Mouse (Mus musculus) hematopoietic multipotent progenitor cell, adult 10-12 weeks (in vitro differentiated cells): ENCODE measurements around the gene Pptc7. TPM values are rescaled to one million over a fixed set of nuclear protein-coding genes. Genes with fewer than 3 reads are reported as not detected.

Experiments used
- polyA plus RNA-seq: library from polyadenylated mRNA; stranded (reverse); fragments of >175 nt; gene quantifications from 2 replicates; pipeline ENCODE4 v1.2.3, GENCODE M21; 2012; ENCODE audit warnings: low replicate concordance

Pptc7 gene
- 13.9 and 25.2 TPM in 2 replicates for polyA plus RNA-seq

GRCm38 (mm10) chr5:122284183-122285028, at the start of gene Pptc7:
Gene Pptc7 (plus strand): TSS chr5:122284365.

DNA sequence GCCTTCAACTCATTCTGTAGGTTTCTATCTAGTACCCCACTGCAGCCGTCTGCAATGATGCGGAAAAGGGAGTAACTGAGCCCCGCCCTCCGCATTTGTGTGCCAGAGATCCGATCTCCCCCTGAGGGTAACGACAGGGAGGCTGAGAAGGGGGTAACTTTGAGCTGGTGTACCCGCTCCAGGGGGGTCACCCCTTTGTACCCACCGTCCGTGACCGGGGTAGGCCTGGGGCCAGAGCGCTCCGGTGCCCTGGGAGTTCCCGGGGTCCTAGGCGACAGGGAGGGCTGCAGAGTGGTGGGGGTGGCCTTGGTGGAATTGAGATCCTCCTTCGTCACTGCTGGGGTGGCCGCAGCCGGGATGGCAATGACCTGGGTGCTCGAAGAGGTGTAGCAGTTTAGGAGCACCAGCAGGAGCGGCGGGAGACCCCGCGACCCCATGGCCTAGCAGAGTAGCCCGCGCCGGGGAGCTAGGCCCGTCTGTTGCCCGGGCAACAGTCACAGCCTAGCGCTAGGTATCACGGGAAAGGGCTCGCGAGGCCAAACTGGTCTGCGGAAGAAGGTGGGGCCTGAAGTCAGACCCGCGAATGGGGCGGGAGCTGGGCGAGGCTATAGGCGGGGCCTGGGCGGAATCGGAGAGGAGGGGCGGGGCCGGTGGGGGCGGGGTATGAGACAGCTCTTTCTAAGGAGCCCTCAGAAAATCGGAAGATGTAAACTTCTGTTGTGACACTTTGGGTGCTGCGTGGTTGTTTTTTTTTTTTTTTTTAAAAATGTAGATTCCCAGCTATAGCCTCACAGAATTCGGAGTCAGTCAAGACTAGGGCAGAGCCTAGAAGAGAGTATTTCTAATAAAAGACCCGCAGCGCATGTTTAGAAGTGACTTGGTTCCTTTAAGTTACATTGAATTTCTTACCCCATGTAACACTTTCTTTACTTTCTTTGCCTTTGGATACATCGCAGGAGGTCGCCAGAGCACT, 19.9 kb upstream of the Pptc7 start, which contains the start of gene Tctn1:
TSS of gene Tctn1 (minus strand) at position 528 of the 973 bp plus-strand sequence.

DNA sequence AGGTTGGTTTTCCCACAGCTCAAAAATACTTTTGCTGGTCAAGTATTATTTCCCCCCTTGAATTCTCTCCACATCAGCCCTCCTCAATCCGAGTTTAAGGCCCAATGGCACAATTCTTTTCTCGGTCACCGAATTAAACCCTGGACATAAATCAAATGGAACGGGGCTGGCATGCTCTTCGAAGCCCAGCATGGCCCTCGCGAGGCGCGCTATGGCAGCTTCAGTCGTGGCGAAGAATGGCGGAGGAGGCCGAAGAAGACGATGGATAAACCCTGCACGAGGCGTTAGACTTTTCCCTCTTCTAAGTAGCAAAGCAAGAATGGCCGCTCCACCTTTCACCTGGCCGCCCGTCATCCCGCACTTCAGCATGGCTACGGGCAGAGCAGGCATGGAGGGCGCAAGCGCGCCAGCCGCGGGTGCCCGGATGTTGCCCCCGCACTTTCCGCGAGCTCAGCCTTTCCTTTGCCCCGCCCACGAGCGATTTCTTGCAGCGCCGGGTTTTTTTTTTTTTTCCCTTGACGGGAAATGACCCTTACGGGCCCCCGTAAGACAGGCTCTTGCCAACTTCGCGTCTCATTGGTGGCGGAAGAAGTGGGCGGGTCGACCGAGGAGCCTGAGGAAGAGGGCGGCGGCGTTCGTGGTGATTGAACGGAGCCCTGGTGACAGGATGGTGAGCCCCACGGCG, 69.8 kb downstream of the Pptc7 start, which contains the start of the genes Rad9b and Vps29:
TSS of gene Rad9b (minus strand) at position 427 of the 685 bp plus-strand sequence.
TSS of gene Vps29 (plus strand) at position 563 of the 685 bp plus-strand sequence.

DNA sequence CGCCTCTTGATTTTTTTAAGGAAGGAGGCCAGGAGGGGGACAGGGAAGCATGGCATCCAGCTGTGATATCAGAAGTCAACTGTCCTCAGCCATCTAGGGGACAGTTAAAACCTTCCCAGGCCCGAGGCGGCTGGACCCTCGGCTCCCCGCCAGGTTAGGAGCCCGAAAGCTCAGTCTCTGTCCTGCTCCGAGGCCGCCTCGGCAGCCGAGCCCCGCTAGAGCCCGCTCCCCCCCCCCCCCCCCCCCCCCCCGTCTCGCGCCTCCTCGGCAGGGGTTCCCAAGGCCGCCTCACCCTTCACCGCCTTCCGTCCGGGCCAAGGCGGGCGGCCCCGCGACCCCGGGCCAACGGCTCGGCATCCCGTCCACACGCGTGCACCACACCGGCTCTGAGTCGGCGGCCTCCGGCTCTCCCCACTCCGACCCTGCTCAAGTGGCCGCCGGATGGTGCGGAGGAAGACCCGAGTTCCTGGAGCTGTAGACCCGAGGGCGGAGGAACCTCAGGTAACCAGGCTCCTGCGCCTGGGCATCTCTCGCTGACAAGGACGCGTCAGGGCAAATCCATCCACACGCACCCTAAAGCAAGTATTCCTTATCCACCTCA, 87.5 kb downstream of the Pptc7 start, which contains the start of gene Gpn3:
TSS of gene Gpn3 (plus strand) at position 286 of the 601 bp plus-strand sequence.

GRCm38 (mm10) chr5:122372192-122372769, 88.1 kb downstream of the Pptc7 start, which contains the start of gene Fam216a:
Gene Fam216a (minus strand): TSS chr5:122372364.

Other genes with a start within 250 kb of the Pptc7 start
- gene Cux2, start 234.3 kb upstream of the Pptc7 start, polyA plus RNA-seq = 0.06 TPM in 1 of 2 replicates, not detected in the other
- gene Myl2, start 183.4 kb upstream of the Pptc7 start, polyA plus RNA-seq = not detected in 2 replicates
- gene Ccdc63, start 143.5 kb upstream of the Pptc7 start, polyA plus RNA-seq = 0.15 TPM in 1 of 2 replicates, not detected in the other
- gene Ppp1cc, start 126.1 kb upstream of the Pptc7 start, polyA plus RNA-seq = 90.1 and 100 TPM in 2 replicates
- 217 and 339 TPM in 2 replicates for gene Hvcn1, start 77.6 kb upstream of the Pptc7 start, polyA plus RNA-seq
- gene Tctn1, start 19.9 kb upstream of the Pptc7 start, polyA plus RNA-seq = 18.2 and 18.9 TPM in 2 replicates
- gene Rad9b, start 69.9 kb downstream of the Pptc7 start, polyA plus RNA-seq = 1.1 and 2.6 TPM in 2 replicates
- 6.0 and 12.7 TPM in 2 replicates for gene Vps29, start 70.0 kb downstream of the Pptc7 start, polyA plus RNA-seq
- 17.6 and 24.9 TPM in 2 replicates for gene Gpn3, start 87.5 kb downstream of the Pptc7 start, polyA plus RNA-seq
- 11.1 and 14.0 TPM in 2 replicates for gene Fam216a, start 88.0 kb downstream of the Pptc7 start, polyA plus RNA-seq
- 32.4 and 72.1 TPM in 2 replicates for gene Arpc3, start 107.5 kb downstream of the Pptc7 start, polyA plus RNA-seq
- 8.8 and 14.5 TPM in 2 replicates for gene Anapc7, start 137.3 kb downstream of the Pptc7 start, polyA plus RNA-seq
- gene Atp2a2, start 217.9 kb downstream of the Pptc7 start, polyA plus RNA-seq = 17.7 and 38.1 TPM in 2 replicates